28 mouse cellular contexts compared by ENCODE assay signal in the genomic region with DNA sequence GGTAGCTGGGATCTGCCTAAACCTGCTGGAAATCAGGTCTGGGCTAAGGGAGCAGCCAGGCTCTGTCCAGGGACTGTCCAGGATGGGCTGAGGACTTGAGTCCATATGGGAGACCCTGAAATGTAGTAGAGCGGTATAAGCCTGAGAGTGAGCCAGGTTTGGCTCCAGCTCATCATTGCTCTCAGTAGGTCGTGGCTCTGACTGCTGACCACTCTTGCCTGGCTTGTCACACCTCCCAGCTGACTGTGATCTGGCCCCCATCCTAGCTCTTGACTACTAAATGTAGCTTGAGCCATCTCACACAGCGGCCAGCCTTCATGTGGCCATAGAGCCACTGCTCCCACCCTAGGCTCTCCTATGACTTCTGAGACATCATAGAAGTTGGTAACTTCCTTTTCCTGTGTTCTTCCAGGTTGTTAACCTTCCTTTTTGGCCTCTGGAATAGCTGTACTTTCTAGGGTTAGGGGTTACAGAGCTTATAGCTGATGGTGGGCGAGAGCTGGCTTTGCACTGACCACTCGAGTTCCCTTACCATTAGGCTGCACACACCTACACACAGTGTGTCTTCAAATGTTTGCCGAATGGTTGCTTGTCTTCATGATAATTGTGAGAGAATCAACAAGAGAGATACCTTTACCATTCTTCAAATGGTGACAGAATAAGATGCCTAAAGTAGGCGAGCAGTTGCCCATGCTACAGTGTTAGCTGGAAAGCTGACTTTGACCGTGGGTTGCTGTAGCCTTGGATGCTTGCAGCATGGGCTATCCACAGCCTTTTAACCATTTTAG. TPM values are rescaled to one million over a fixed set of nuclear protein-coding genes. Genes with fewer than 3 reads are reported as not detected.
DNase-seq lines count a peak whose midpoint lies in the region; ATAC-seq lines count a peak whose summit lies in the region.
"Had no signal": no experiment of that assay in that cellular context is flagged by ENCODE, and none has a peak within 500 bp of the region (broad histone marks: within the 10 kb centered on the region; RNA-seq: fewer than 3 reads in every experiment).

No protein-coding gene starts in this region.

- no peaks in the 10 kb centered on the region for H3K9me3 ChIP-seq in embryonic facial prominence, embryonic 12.5 days
- H3K9me3 ChIP-seq in embryonic facial prominence, embryonic 10.5 days, result no peaks in the 10 kb centered on the region
- H3K9me3 ChIP-seq in heart, embryonic 12.5 days (replicated peaks), result no peaks in the 10 kb centered on the region
- no peaks in the 10 kb centered on the region for H3K9me3 ChIP-seq in midbrain, embryonic 11.5 days (ENCODE audit: control insufficient read depth, low read length)
- no peaks in the 10 kb centered on the region for H3K9me3 ChIP-seq in midbrain, embryonic 13.5 days
- H3K9me3 ChIP-seq: embryonic facial prominence, embryonic 15.5 days; G1E; heart, embryonic 13.5 days; hindbrain, embryonic 10.5 days; hindbrain, embryonic 13.5 days; intestine, embryonic 15.5 days had no signal

- 90% methylated on average over 8 of the region's 8 CpGs for WGBS in embryonic facial prominence, embryonic 12.5 days
- WGBS in embryonic facial prominence, embryonic 10.5 days, result 92% methylated on average over 8 of the region's 8 CpGs
- WGBS in heart, embryonic 12.5 days, result 88% methylated on average over 8 of the region's 8 CpGs
- 96% methylated on average over 8 of the region's 8 CpGs for WGBS in midbrain, embryonic 11.5 days
- 93% methylated on average over 8 of the region's 8 CpGs for WGBS in midbrain, embryonic 13.5 days

- DNase-seq in embryonic facial prominence, embryonic 10.5 days (ENCODE audit: low spot score), result no peak
- peak; percentile 25 to 54 for DNase-seq in heart, adult 18-20 months
- peak; percentile 67 for DNase-seq in midbrain, embryonic 11.5 days (ENCODE audit: low spot score, missing footprints)
- DNase-seq in retina, embryonic 14.5 days (ENCODE audit: low spot score), result no peak
- DNase-seq: adrenal gland, postnatal 10 days; adrenal gland, postnatal 36 days; B cell, adult 2 months; cerebellum, adult 11 months; cerebellum, adult 8-10 months; cerebellum, postnatal 36 days; embryo, embryonic 11 days; forebrain, postnatal 0 days; gastrocnemius, postnatal 36 days; heart, postnatal 14 days; kidney, adult 11 months had no signal

- no peak overlapping the region for H3K4me3 ChIP-seq in embryonic facial prominence, embryonic 12.5 days
- H3K4me3 ChIP-seq in embryonic facial prominence, embryonic 10.5 days, result no peak overlapping the region
- no peak overlapping the region for H3K4me3 ChIP-seq in heart, embryonic 12.5 days
- H3K4me3 ChIP-seq in midbrain, embryonic 11.5 days (ENCODE audit: low read depth, low read length), result no peak overlapping the region
- no peak overlapping the region for H3K4me3 ChIP-seq in midbrain, embryonic 13.5 days (replicated peaks)
- H3K4me3 ChIP-seq: embryonic facial prominence, embryonic 15.5 days; heart, embryonic 13.5 days; hindbrain, embryonic 10.5 days; hindbrain, embryonic 13.5 days; intestine, embryonic 15.5 days had no signal

- ATAC-seq in embryonic facial prominence, embryonic 12.5 days (ENCODE audit: insufficient number of reproducible peaks, insufficient read depth, low FRiP score, low TSS enrichment), result 0 out of 2 replicates have a peak, but pooled peaks have one; percentile 22
- no peak for ATAC-seq in heart, embryonic 12.5 days (ENCODE audit: insufficient number of reproducible peaks, low FRiP score)
- no peak for ATAC-seq in midbrain, embryonic 11.5 days (ENCODE audit: low FRiP score)
- no peak for ATAC-seq in midbrain, embryonic 13.5 days
- ATAC-seq: forebrain, embryonic 14.5 days; forebrain, postnatal 0 days; hindbrain, embryonic 16.5 days; intestine, embryonic 15.5 days; Patski had no signal

- H3K36me3 ChIP-seq in embryonic facial prominence, embryonic 12.5 days, result peaks cover 27% of the 10 kb centered on the region
- H3K36me3 ChIP-seq in embryonic facial prominence, embryonic 10.5 days (replicated peaks), result peaks cover 87% of the 10 kb centered on the region
- H3K36me3 ChIP-seq in heart, embryonic 12.5 days, result peaks cover 11% of the 10 kb centered on the region; the same call in 1 of the 2 replicates
- no peaks in the 10 kb centered on the region for H3K36me3 ChIP-seq in midbrain, embryonic 11.5 days (ENCODE audit: control insufficient read depth, insufficient read depth, low read length)
- peaks cover 69% of the 10 kb centered on the region for H3K36me3 ChIP-seq in midbrain, embryonic 13.5 days
- H3K36me3 ChIP-seq: intestine, embryonic 15.5 days had no signal

- H3K4me1 ChIP-seq in embryonic facial prominence, embryonic 12.5 days, result 0 out of 2 replicates have a peak, but pooled peaks cover 2% of the 10 kb centered on the region
- H3K4me1 ChIP-seq in embryonic facial prominence, embryonic 10.5 days, result no peaks in the 10 kb centered on the region
- H3K4me1 ChIP-seq in heart, embryonic 12.5 days (replicated peaks), result peaks cover 10% of the 10 kb centered on the region
- no peaks in the 10 kb centered on the region for H3K4me1 ChIP-seq in midbrain, embryonic 11.5 days (ENCODE audit: control insufficient read depth, insufficient read depth, low read length)
- no peaks in the 10 kb centered on the region for H3K4me1 ChIP-seq in midbrain, embryonic 13.5 days (replicated peaks)
- H3K4me1 ChIP-seq: embryonic facial prominence, embryonic 15.5 days; hindbrain, embryonic 10.5 days; hindbrain, embryonic 13.5 days; intestine, embryonic 15.5 days had no signal

- no peak overlapping the region for H3K27ac ChIP-seq in embryonic facial prominence, embryonic 12.5 days
- H3K27ac ChIP-seq in embryonic facial prominence, embryonic 10.5 days (replicated peaks), result no peak overlapping the region
- H3K27ac ChIP-seq in heart, embryonic 12.5 days (ENCODE audit: poor library complexity, severe bottlenecking), result no peak overlapping the region
- H3K27ac ChIP-seq in midbrain, embryonic 11.5 days (ENCODE audit: low read depth, low read length), result no peak overlapping the region
- no peak overlapping the region for H3K27ac ChIP-seq in midbrain, embryonic 13.5 days
- H3K27ac ChIP-seq: embryonic facial prominence, embryonic 15.5 days; heart, embryonic 13.5 days; hindbrain, embryonic 10.5 days; hindbrain, embryonic 13.5 days; intestine, embryonic 15.5 days had no signal

- H3K9ac ChIP-seq in embryonic facial prominence, embryonic 12.5 days, result no peak overlapping the region
- H3K9ac ChIP-seq in heart, embryonic 12.5 days, result no peak overlapping the region
- H3K9ac ChIP-seq in midbrain, embryonic 11.5 days (ENCODE audit: low read length), result no peak overlapping the region
- H3K9ac ChIP-seq in midbrain, embryonic 13.5 days (replicated peaks), result no peak overlapping the region
- H3K9ac ChIP-seq: embryonic facial prominence, embryonic 15.5 days; forebrain, postnatal 0 days; heart, embryonic 13.5 days; hindbrain, embryonic 13.5 days; intestine, embryonic 15.5 days had no signal

- no peak overlapping the region for H3K4me2 ChIP-seq in embryonic facial prominence, embryonic 12.5 days (replicated peaks)
- no peak overlapping the region for H3K4me2 ChIP-seq in heart, embryonic 12.5 days
- no peak overlapping the region for H3K4me2 ChIP-seq in midbrain, embryonic 11.5 days
- H3K4me2 ChIP-seq in midbrain, embryonic 13.5 days (replicated peaks), result no peak overlapping the region
- H3K4me2 ChIP-seq: embryonic facial prominence, embryonic 15.5 days; heart, embryonic 13.5 days; hindbrain, embryonic 13.5 days; intestine, embryonic 15.5 days had no signal

- H3K27me3 ChIP-seq in embryonic facial prominence, embryonic 12.5 days, result no peaks in the 10 kb centered on the region
- H3K27me3 ChIP-seq in embryonic facial prominence, embryonic 10.5 days (replicated peaks; ENCODE audit: low read depth, poor library complexity, severe bottlenecking), result no peaks in the 10 kb centered on the region
- no peaks in the 10 kb centered on the region for H3K27me3 ChIP-seq in heart, embryonic 12.5 days (replicated peaks)
- H3K27me3 ChIP-seq in midbrain, embryonic 11.5 days (ENCODE audit: control insufficient read depth, insufficient read depth, low read length), result no peaks in the 10 kb centered on the region
- H3K27me3 ChIP-seq in midbrain, embryonic 13.5 days, result no peaks in the 10 kb centered on the region
- H3K27me3 ChIP-seq: CH12.LX; embryonic facial prominence, embryonic 15.5 days; heart, embryonic 13.5 days; hindbrain, embryonic 13.5 days; intestine, embryonic 15.5 days; Patski had no signal

RNA-seq across cellular contexts. Expression of a gene that starts 37.8 kb away (rescaled TPM):
- polyA plus RNA-seq in embryonic facial prominence, embryonic 12.5 days (2016; fragmentation: Nextera tagmentation; extraction: Ambion mirVana), result 37.9 and 39.4 TPM in 2 replicates
- polyA plus RNA-seq in embryonic facial prominence, embryonic 10.5 days (2016; fragmentation: Nextera tagmentation; extraction: Ambion mirVana), result 46.6 and 46.8 TPM in 2 replicates
- total RNA-seq in heart, adult 18-20 months (2021), result 10 to 100 TPM; 16.3 to 18.8 TPM
- 21.3 and 23.5 TPM in 2 replicates for polyA plus RNA-seq in heart, embryonic 12.5 days (2016; fragmentation: Nextera tagmentation; extraction: Ambion mirVana)
- 69.6 and 83.0 TPM in 2 replicates for polyA plus RNA-seq in midbrain, embryonic 11.5 days (2014; fragmentation: Nextera tagmentation; extraction: Ambion mirVana)
- polyA plus RNA-seq in midbrain, embryonic 13.5 days (2015; fragmentation: Nextera tagmentation; extraction: Ambion mirVana), result 55.3 and 58.3 TPM in 2 replicates

Comparison
In these comparisons a context has a peak if more than half of its experiments do, and no peak if none do; other contexts are left out.
1. DNase-seq: peak in heart, adult 18-20 months (2 of 2) and midbrain, embryonic 11.5 days (single experiment); none in embryonic facial prominence, embryonic 10.5 days (single experiment) and retina, embryonic 14.5 days (single experiment).